Mouse (Mus musculus): ENCODE measurements around the gene Gm21953.
"Not testable (repeated sequence)": the region's sequence is repeated elsewhere in the genome, so short reads cannot be mapped to it uniquely, and the experiment has no call there.

The Gm21953 gene

GRCm38 (mm10) chr4:42293967-42294366 is at the start of gene Gm21953:
TSS of gene Gm21953 (plus strand) at chr4:42294267.
- not testable (repeated sequence) for DNase-seq (ENCODE audit: inconsistent age in 2 of 2, low spot score in 1 of 2)

- DNase-seq (ENCODE audit: inconsistent age in 2 of 2, low spot score in 1 of 2) = not testable (repeated sequence)
Measured at GRCm38 (mm10) chr4:42255467-42255866, 38.6 kb upstream of the Gm21953 start, which contains the start of gene Ccl21b. TSS of gene Ccl21b (plus strand) at chr4:42255767.

- not testable (repeated sequence) for DNase-seq (ENCODE audit: inconsistent age in 2 of 2, low spot score in 1 of 2)
Measured at GRCm38 (mm10) chr4:42318034-42318433, 24.0 kb downstream of the Gm21953 start, which contains the start of gene Fam205a3. TSS of gene Fam205a3 (plus strand) at chr4:42318334.
